17 mouse cellular contexts compared by ENCODE assay signal in the genomic region with DNA sequence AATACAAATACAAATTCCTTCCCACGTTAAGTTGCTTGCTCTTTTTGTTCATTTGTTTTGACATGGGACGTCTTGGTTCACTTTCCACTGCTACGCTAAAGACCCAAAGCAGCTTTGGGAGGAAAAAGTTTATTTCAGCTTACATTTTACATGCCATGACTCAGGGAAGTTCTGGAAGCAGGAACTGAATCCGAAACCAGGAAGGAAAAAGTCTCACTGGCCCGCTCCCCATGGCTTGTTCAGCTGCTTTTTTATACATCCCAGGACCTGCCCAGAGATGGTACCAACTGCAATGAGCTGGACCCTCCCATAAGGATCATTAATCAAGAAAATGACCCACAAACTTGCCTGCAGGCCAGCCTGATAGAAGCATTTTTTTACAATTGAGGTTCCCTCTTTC. TPM values are rescaled to one million over a fixed set of nuclear protein-coding genes. Genes with fewer than 3 reads are reported as not detected.
"Had no signal": no experiment of that assay in that cellular context is flagged by ENCODE, and none has a peak within 500 bp of the region (broad histone marks: within the 10 kb centered on the region; RNA-seq: fewer than 3 reads in every experiment).

No protein-coding gene starts in this region.

- H3K27me3 ChIP-seq: midbrain, embryonic 13.5 days; neural tube, embryonic 13.5 days had no signal

- H3K9ac ChIP-seq: liver, embryonic 14.5 days; midbrain, embryonic 13.5 days; neural tube, embryonic 13.5 days had no signal

- H3K4me3 ChIP-seq: megakaryocyte, embryonic 14.5 days; midbrain, embryonic 10.5 days; midbrain, embryonic 13.5 days; myocyte; neural tube, embryonic 13.5 days had no signal

- H3K4me2 ChIP-seq: midbrain, embryonic 13.5 days; neural tube, embryonic 13.5 days had no signal

- DNase-seq: kidney, postnatal 10 days; kidney, postnatal 4 days; lung, adult 2 months; lung, postnatal 14 days; lung, postnatal 4 days; retina, postnatal 1 day; right cerebral cortex, postnatal 25 days; thymus, adult 18-20 months; thymus, postnatal 25 days had no signal

- H3K36me3 ChIP-seq: midbrain, embryonic 10.5 days; midbrain, embryonic 13.5 days; neural tube, embryonic 13.5 days had no signal

- ATAC-seq: midbrain, embryonic 13.5 days; midbrain, embryonic 16.5 days had no signal

- H3K9me3 ChIP-seq: megakaryocyte, embryonic 14.5 days; midbrain, embryonic 10.5 days; midbrain, embryonic 13.5 days; neural tube, embryonic 13.5 days had no signal

- H3K27ac ChIP-seq: liver, embryonic 14.5 days; midbrain, embryonic 10.5 days; midbrain, embryonic 13.5 days; neural tube, embryonic 13.5 days had no signal

RNA-seq across cellular contexts. Expression of a gene that starts 59.0 kb away (rescaled TPM):
- total RNA-seq: monocyte, adult 5-6 weeks had no signal
